Comparison of ENCODE assay signal across 12 mouse cellular contexts in the genomic region with DNA sequence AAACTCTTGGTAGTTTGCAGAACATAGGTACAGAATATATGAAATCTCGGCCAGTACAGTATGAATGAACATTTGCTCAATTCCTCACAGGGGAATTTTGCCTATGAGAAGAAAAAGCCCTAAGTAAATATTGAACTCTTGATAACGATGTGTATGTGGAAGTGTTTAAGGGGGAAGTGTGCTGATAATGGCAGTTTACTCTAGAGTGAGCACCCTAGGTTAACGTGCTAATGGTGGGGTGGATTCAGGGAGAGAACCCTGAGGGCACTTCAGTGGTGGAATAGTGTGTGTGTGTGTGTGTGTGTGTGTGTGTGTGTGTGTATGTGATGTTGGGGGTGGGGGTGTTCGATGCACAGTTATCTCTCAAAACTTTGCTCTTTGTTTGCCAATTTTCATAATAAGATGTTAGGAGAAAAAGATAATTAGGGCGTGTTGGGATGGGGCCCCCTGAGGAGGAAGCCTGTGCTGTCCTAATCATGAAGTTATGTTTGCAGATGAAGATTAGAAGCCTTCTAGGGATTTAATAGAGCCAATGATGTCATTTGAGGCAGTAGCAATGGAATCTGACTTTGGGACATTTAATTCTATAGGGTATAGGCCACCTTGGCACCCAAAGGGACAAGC. TPM values are rescaled to one million over a fixed set of nuclear protein-coding genes. Genes with fewer than 3 reads are reported as not detected.
DNase-seq lines count a peak whose midpoint lies in the region; ATAC-seq and TF ChIP-seq lines count a peak whose summit lies in the region.
"Had no signal": no experiment of that assay in that cellular context is flagged by ENCODE, and none has a peak within 500 bp of the region (broad histone marks: within the 10 kb centered on the region; RNA-seq: fewer than 3 reads in every experiment).

No protein-coding gene starts in this region.

- no peaks in the 10 kb centered on the region for H3K4me1 ChIP-seq in heart, adult 2 months (ENCODE audit: control insufficient read depth, insufficient read depth, low read length)
- peaks cover 12% of the 10 kb centered on the region for H3K4me1 ChIP-seq in embryonic facial prominence, embryonic 14.5 days (ENCODE audit: control insufficient read depth, insufficient read depth, low read length)

- TF ChIP-seq POLR2A in heart, adult 2 months (IDR thresholded peaks at IDR 0.05; ENCODE audit: insufficient read depth, low read depth, low read length), result no peak

- DNase-seq in heart, adult 2 months, result no peak
- no peak for DNase-seq in heart, adult 9 months (ENCODE audit: low spot score in 2 of 2)
- no peak for DNase-seq in layer of hippocampus, adult 2 months (ENCODE audit: low spot score in 2 of 2)
- no peak for DNase-seq in layer of hippocampus, postnatal 25 days (ENCODE audit: extremely low spot score in 1 of 2, low spot score in 1 of 2)
- no peak for DNase-seq in embryonic facial prominence, embryonic 14.5 days (ENCODE audit: low spot score)
- DNase-seq in embryo, embryonic 10 days (ENCODE audit: low spot score), result no peak
- DNase-seq in urinary bladder, postnatal 25 days (ENCODE audit: low spot score), result no peak
- DNase-seq: B cell, adult 2 months; cerebellum, adult 8-10 months; lung, postnatal 36 days had no signal

- H3K9me3 ChIP-seq in embryonic facial prominence, embryonic 14.5 days (ENCODE audit: control insufficient read depth, low read length), result no peaks in the 10 kb centered on the region

- intact Hi-C loops in heart, adult 2 months (cut with DNase I), result no loop called here

- no peaks in the 10 kb centered on the region for H3K27me3 ChIP-seq in heart, adult 2 months (ENCODE audit: control insufficient read depth, insufficient read depth, low read length)
- H3K27me3 ChIP-seq in embryonic facial prominence, embryonic 14.5 days (replicated peaks; ENCODE audit: control insufficient read depth, insufficient read depth, low read length), result no peaks in the 10 kb centered on the region

- no peak for TF ChIP-seq CTCF in heart, adult 2 months (IDR thresholded peaks at IDR 0.05)
- no peak for TF ChIP-seq CTCF in layer of hippocampus, adult 2 months (conservative IDR thresholded peaks at IDR 0.05)

- 52% methylated on average over 5 of the region's 5 CpGs for WGBS in heart, adult 2 months
- 66% methylated on average over 5 of the region's 5 CpGs for WGBS in embryonic facial prominence, embryonic 14.5 days

- no peak overlapping the region for H3K9ac ChIP-seq in heart, adult 2 months (ENCODE audit: low read depth, low read length)
- H3K9ac ChIP-seq in embryonic facial prominence, embryonic 14.5 days (ENCODE audit: low read depth, low read length), result no peak overlapping the region

- no peaks in the 10 kb centered on the region for H3K36me3 ChIP-seq in heart, adult 2 months (ENCODE audit: control insufficient read depth, insufficient read depth, low read length)
- H3K36me3 ChIP-seq in embryonic facial prominence, embryonic 14.5 days (ENCODE audit: control insufficient read depth, insufficient read depth, low read length), result no peaks in the 10 kb centered on the region

- no peak for ATAC-seq in embryonic facial prominence, embryonic 14.5 days (ENCODE audit: low read depth)
- peak; percentile 36 for ATAC-seq in megakaryocyte progenitor cell, adult 5-6 weeks (replicated peaks; ENCODE audit: poor library complexity)

- no peak overlapping the region for H3K27ac ChIP-seq in heart, adult 2 months
- H3K27ac ChIP-seq in layer of hippocampus, adult 2 months, result no peak overlapping the region
- H3K27ac ChIP-seq in embryonic facial prominence, embryonic 14.5 days (replicated peaks; ENCODE audit: low read depth, low read length), result no peak overlapping the region

- peak overlapping the region; percentile 13 for H3K4me3 ChIP-seq in heart, adult 2 months
- peak overlapping the region; percentile 42; the same call in 1 of the 2 replicates for H3K4me3 ChIP-seq in layer of hippocampus, adult 2 months
- H3K4me3 ChIP-seq in embryonic facial prominence, embryonic 14.5 days (ENCODE audit: low read depth, low read length), result no peak overlapping the region; the same call in 1 of the 2 replicates

- H3K79me2 ChIP-seq in heart, adult 2 months (replicated peaks; ENCODE audit: control insufficient read depth, insufficient read depth, low read length), result no peaks in the 10 kb centered on the region

- H3K4me2 ChIP-seq in embryonic facial prominence, embryonic 14.5 days (ENCODE audit: low read depth, low read length), result peak overlapping the region; percentile 56

- TF ChIP-seq EP300 in heart, adult 2 months (IDR thresholded peaks at IDR 0.05; ENCODE audit: insufficient read depth, low read depth, low read length), result no peak

RNA-seq across cellular contexts. Expression of gene Pcsk6, which starts 19.2 kb away (rescaled TPM):
- 10 to 100 TPM; 36.0 to 44.0 TPM for total RNA-seq in heart, adult 2 months (2021)
- 27.9 and 41.2 TPM in 2 replicates for polyA plus RNA-seq in heart, adult 2 months (2012; rRNA removed)
- 10 to 100 TPM; 16.4 to 17.1 TPM for total RNA-seq in layer of hippocampus, adult 2 months (2021)
- 10 to 100 TPM; 13.7 to 16.4 TPM for total RNA-seq in layer of hippocampus, postnatal 25 days (2021)
- 12.3 and 16.0 TPM in 2 replicates for polyA plus RNA-seq in embryonic facial prominence, embryonic 14.5 days (2014; fragmentation: Nextera tagmentation; extraction: Ambion mirVana)
- total RNA-seq in megakaryocyte progenitor cell, adult 5-6 weeks (2015), result not detected in 2 replicates
- total RNA-seq in megakaryocyte progenitor cell, adult 5-6 weeks (2017), result not detected in 2 replicates
- total RNA-seq: hematopoietic stem cell, adult 5-6 weeks had no signal

Comparison
In these comparisons a context has a peak if more than half of its experiments do, and no peak if none do; other contexts are left out.
1. RNA of gene Pcsk6, which starts 19.2 kb away (total RNA-seq): 36.0 to 44.0 TPM in heart, adult 2 months, 16.4 to 17.1 TPM in layer of hippocampus, adult 2 months and 13.7 to 16.4 TPM in layer of hippocampus, postnatal 25 days; not detected in megakaryocyte progenitor cell, adult 5-6 weeks; every median in the first group is over 10 times any median in the second.